Mouse (Mus musculus) neural tube, embryonic 14.5 days (tissue): ENCODE measurements around the gene Ngly1. TPM values are rescaled to one million over a fixed set of nuclear protein-coding genes. Genes with fewer than 3 reads are reported as not detected.
"Not testable (repeated sequence)": the region's sequence is repeated elsewhere in the genome, so short reads cannot be mapped to it uniquely, and the experiment has no call there.

Experiments
- ATAC-seq: fragments of 200-750 bp; cut with Nextera tagmentation; 2 replicates; pipeline ENCODE4 v1.8.0; 2017; ENCODE audit warnings: low read depth, mild to moderate bottlenecking, moderate TSS enrichment, moderate library complexity
- H3K27ac ChIP-seq: fragments of 300-500 bp; sonication (generic); 2 replicates; pipeline ENCODE4 v1.5.1; 2014; ENCODE audit warnings: low read depth, mild to moderate bottlenecking, control low read depth, low read length, moderate library complexity, mixed read lengths
- H3K27me3 ChIP-seq: fragments of 300-500 bp; sonication (generic); 2 replicates; pipeline ENCODE4 v1.6.1; 2014; ENCODE audit warnings: low read length; ENCODE audit not compliant: control insufficient read depth, insufficient read depth
- H3K36me3 ChIP-seq: fragments of 300-500 bp; sonication (generic); 2 replicates; pipeline ENCODE4 v1.6.1; 2014; ENCODE audit warnings: low read length, mixed read lengths; ENCODE audit not compliant: control insufficient read depth, insufficient read depth
- H3K4me1 ChIP-seq: fragments of 300-500 bp; sonication (generic); 2 replicates; pipeline ENCODE4 v1.6.1; 2014; ENCODE audit warnings: low read length; ENCODE audit not compliant: control insufficient read depth, insufficient read depth
- H3K4me2 ChIP-seq: fragments of 300-500 bp; sonication (generic); 2 replicates; pipeline ENCODE4 v1.6.1; 2014; ENCODE audit warnings: mild to moderate bottlenecking, low read depth, low read length, control low read depth
- H3K4me3 ChIP-seq: fragments of 300-500 bp; sonication (generic); 2 replicates; pipeline ENCODE4 v1.5.1; 2014; ENCODE audit warnings: low read depth, low read length, control low read depth, mixed read lengths
- H3K9ac ChIP-seq: fragments of 300-500 bp; sonication (generic); replicated peaks from 2 replicates; pipeline ENCODE4 v1.6.1; 2014; ENCODE audit warnings: low read depth, mild to moderate bottlenecking, control low read depth, low read length, mixed read lengths
- H3K9me3 ChIP-seq: fragments of 300-500 bp; sonication (generic); 2 replicates; pipeline ENCODE4 v1.6.1; 2016; ENCODE audit warnings: low read length; ENCODE audit not compliant: control insufficient read depth
- WGBS: fragments of 180-500 bp; shearing (Covaris S2); extraction: QIAGEN DNeasy Blood & Tissue Kit; methylation state at CpG from one replicate; pipeline ENCODE4 v1.1.7; 2014; 5-methylcytosine and 5-hydroxymethylcytosine counted together
- polyA plus RNA-seq: library from polyadenylated mRNA; unstranded; fragments of >200 nt; fragmentation: Nextera tagmentation; extraction: Ambion mirVana; gene quantifications from 2 replicates; pipeline ENCODE4 v1.2.1, GENCODE M21; 2014

The Ngly1 gene
- polyA plus RNA-seq, 1 experiment from 2014 or later: 27.5 TPM

GRCm38 (mm10) chr14:16312599-16312998 lies 63.5 kb downstream of the Ngly1 start:
- Histone ChIP-seq H3K9ac (no peak overlapping the region), H3K4me2 (no peak overlapping the region), H3K4me1 (no peaks in the 10 kb centered on the region), H3K4me3 (no peak overlapping the region), H3K9me3 (no peaks in the 10 kb centered on the region), H3K36me3 (no peaks in the 10 kb centered on the region), H3K27me3 (no peaks in the 10 kb centered on the region), H3K27ac (no peak overlapping the region)
- WGBS: 75% methylated on average over 1 of the region's 1 CpGs
- ATAC-seq: no peak

- WGBS: 78% methylated on average over 2 of the region's 2 CpGs
- H3K4me1 ChIP-seq, H3K4me3 ChIP-seq, H3K9me3 ChIP-seq, H3K9ac ChIP-seq, H3K4me2 ChIP-seq, H3K27me3 ChIP-seq, ATAC-seq, H3K27ac ChIP-seq, H3K36me3 ChIP-seq: not testable (repeated sequence)
Observed at GRCm38 (mm10) chr14:16313073-16313472, 64.0 kb downstream of the Ngly1 start.

- Histone ChIP-seq H3K4me2 (no peak overlapping the region), H3K36me3 (no peaks in the 10 kb centered on the region), H3K4me3 (no peak overlapping the region), H3K27ac (peak overlapping the region; percentile 22; the same call in 1 of the 2 replicates), H3K27me3 (no peaks in the 10 kb centered on the region), H3K9me3 (no peaks in the 10 kb centered on the region), H3K9ac (no peak overlapping the region), H3K4me1 (no peaks in the 10 kb centered on the region)
- peak; percentile 44 for ATAC-seq
- WGBS: 61% methylated on average over 7 of the region's 7 CpGs
Observed at GRCm38 (mm10) chr14:16313936-16314521, 64.9 kb downstream of the Ngly1 start.

- no peak overlapping the region for H3K27ac ChIP-seq
- H3K36me3 ChIP-seq: no peaks in the 10 kb centered on the region
- H3K9ac ChIP-seq: no peak overlapping the region
- H3K4me3 ChIP-seq: no peak overlapping the region
- H3K27me3 ChIP-seq: no peaks in the 10 kb centered on the region
- ATAC-seq: peak; percentile 66; the same call in 1 of the 2 replicates
- 84% methylated on average over 2 of the region's 2 CpGs for WGBS
- H3K4me2 ChIP-seq: no peak overlapping the region
- H3K4me1 ChIP-seq: no peaks in the 10 kb centered on the region
- no peaks in the 10 kb centered on the region for H3K9me3 ChIP-seq
Observed at GRCm38 (mm10) chr14:16314842-16315241, 65.8 kb downstream of the Ngly1 start.

- no peak for ATAC-seq
- no peaks in the 10 kb centered on the region for H3K9me3 ChIP-seq
- no peak overlapping the region for H3K4me2 ChIP-seq
- no peaks in the 10 kb centered on the region for H3K36me3 ChIP-seq
- H3K27ac ChIP-seq: no peak overlapping the region
- 81% methylated on average over 1 of the region's 1 CpGs for WGBS
- H3K9ac ChIP-seq: no peak overlapping the region
- no peaks in the 10 kb centered on the region for H3K27me3 ChIP-seq
- H3K4me1 ChIP-seq: no peaks in the 10 kb centered on the region
- H3K4me3 ChIP-seq: no peak overlapping the region
Observed at GRCm38 (mm10) chr14:16316715-16317114, 67.6 kb downstream of the Ngly1 start.

- Histone ChIP-seq H3K27ac (no peak overlapping the region), H3K36me3 (no peaks in the 10 kb centered on the region), H3K4me2 (no peak overlapping the region), H3K9me3 (no peaks in the 10 kb centered on the region), H3K4me1 (no peaks in the 10 kb centered on the region), H3K9ac (no peak overlapping the region), H3K4me3 (no peak overlapping the region), H3K27me3 (no peaks in the 10 kb centered on the region)
- ATAC-seq: no peak
- WGBS: 92% methylated on average over 2 of the region's 2 CpGs
Observed at GRCm38 (mm10) chr14:16319818-16320217, 70.7 kb downstream of the Ngly1 start.

- Histone ChIP-seq H3K27ac (no peak overlapping the region), H3K9ac (no peak overlapping the region), H3K4me3 (no peak overlapping the region), H3K36me3 (no peaks in the 10 kb centered on the region), H3K9me3 (no peaks in the 10 kb centered on the region), H3K4me2 (no peak overlapping the region), H3K27me3 (no peaks in the 10 kb centered on the region), H3K4me1 (no peaks in the 10 kb centered on the region)
- 90% methylated on average over 4 of the region's 4 CpGs for whole genome bisulfite sequencing
- no peak for ATAC-seq
Observed at GRCm38 (mm10) chr14:16324394-16324793, 75.3 kb downstream of the Ngly1 start.

GRCm38 (mm10) chr14:16325208-16325607 lies 76.1 kb downstream of the Ngly1 start:
- no peaks in the 10 kb centered on the region for H3K36me3 ChIP-seq
- H3K4me1 ChIP-seq: no peaks in the 10 kb centered on the region
- H3K4me3 ChIP-seq: no peak overlapping the region
- H3K27ac ChIP-seq: no peak overlapping the region
- no peak overlapping the region for H3K9ac ChIP-seq
- no peaks in the 10 kb centered on the region for H3K9me3 ChIP-seq
- WGBS: 61% methylated on average over 1 of the region's 1 CpGs
- ATAC-seq: no peak
- no peaks in the 10 kb centered on the region for H3K27me3 ChIP-seq
- H3K4me2 ChIP-seq: no peak overlapping the region

- peak; percentile 78 for ATAC-seq
- Histone ChIP-seq H3K9ac (no peak overlapping the region), H3K9me3 (no peaks in the 10 kb centered on the region), H3K27me3 (no peaks in the 10 kb centered on the region), H3K4me2 (no peak overlapping the region), H3K27ac (no peak overlapping the region), H3K4me1 (no peaks in the 10 kb centered on the region), H3K36me3 (no peaks in the 10 kb centered on the region), H3K4me3 (no peak overlapping the region)
- 11% methylated on average over 2 of the region's 2 CpGs for WGBS
Observed at GRCm38 (mm10) chr14:16328531-16328930, 79.5 kb downstream of the Ngly1 start.
